Mouse (Mus musculus) MEL (cell line): Measurements from ENCODE around the gene Nipbl. TPM values are rescaled to one million over a fixed set of nuclear protein-coding genes. Genes with fewer than 3 reads are reported as not detected.
A peak's percentile ranks its signal among the peaks of the same experiment; 100 is the strongest.

Source experiments
- DNase-seq: peaks from one replicate; pipeline ENCODE4 v3.0.0; 2011; ENCODE audit warnings: low read depth, low spot score
- H3K27ac ChIP-seq: 2 replicates; pipeline ENCODE4 v1.5.1; 2012; ENCODE audit warnings: low read depth, mild to moderate bottlenecking, control low read depth, low read length, moderate library complexity; ENCODE audit not compliant: control insufficient read depth
- H3K27me3 ChIP-seq, 2 experiments: fragments of 150-350 bp in 1 of 2; sonication (generic) in 1 of 2; 2 replicates each; pipeline ENCODE4 v1.6.1; 2012; ENCODE audit warnings: low read length in 2 of 2, mild to moderate bottlenecking in 2 of 2, improper control_type of control experiment in 1 of 2, moderate library complexity in 1 of 2; ENCODE audit not compliant: insufficient read depth in 2 of 2, control insufficient read depth in 1 of 2
- H3K36me3 ChIP-seq, 2 experiments: 2 replicates each; pipeline ENCODE4 v1.6.1; 2012 to 2014; ENCODE audit warnings: low read length in 2 of 2, improper control_type of control experiment in 1 of 2, inconsistent platforms in 1 of 2, mild to moderate bottlenecking in 1 of 2; ENCODE audit not compliant: insufficient read depth in 2 of 2, control insufficient read depth in 1 of 2
- H3K4me1 ChIP-seq, 2 experiments: fragments of 150-350 bp in 1 of 2; sonication (generic) in 1 of 2; 2 replicates each; pipeline ENCODE4 v1.6.1; 2012; ENCODE audit warnings: low read length in 2 of 2, improper control_type of control experiment in 1 of 2, mild to moderate bottlenecking in 1 of 2; ENCODE audit not compliant: insufficient read depth in 2 of 2, control insufficient read depth in 1 of 2
- H3K4me3 ChIP-seq, 2 experiments: fragments of 150-350 bp in 1 of 2; sonication (generic) in 1 of 2; 2 replicates each; pipeline ENCODE4 v1.5.1; 2012; ENCODE audit warnings: low read depth in 2 of 2, low read length in 2 of 2, mild to moderate bottlenecking in 2 of 2, moderate library complexity in 2 of 2, control low read depth in 1 of 2, improper control_type of control experiment in 1 of 2; ENCODE audit not compliant: control insufficient read depth in 1 of 2, insufficient read depth in 1 of 2
- H3K79me2 ChIP-seq: 2 replicates; pipeline ENCODE4 v1.6.1; 2012; ENCODE audit warnings: mild to moderate bottlenecking, low read length, moderate library complexity; ENCODE audit not compliant: control insufficient read depth, poor library complexity, insufficient read depth
- H3K9ac ChIP-seq: 2 replicates; pipeline ENCODE4 v1.6.1; 2012; ENCODE audit warnings: low read depth, mild to moderate bottlenecking, control low read depth, low read length, moderate library complexity; ENCODE audit not compliant: control insufficient read depth, poor library complexity, severe bottlenecking
- H3K9me3 ChIP-seq: fragments of 150-350 bp; sonication (generic); replicated peaks from 2 replicates; pipeline ENCODE4 v1.6.1; 2012; ENCODE audit warnings: mild to moderate bottlenecking, low read length, improper control_type of control experiment, moderate library complexity; ENCODE audit not compliant: insufficient read depth
- CHD2 ChIP-seq: IDR thresholded peaks from 2 replicates; pipeline ENCODE4 v1.6.1; 2011; ENCODE audit warnings: low read length, improper control_type of control experiment
- CTCF ChIP-seq, 3 experiments: IDR thresholded peaks in 2 of 3; conservative IDR thresholded peaks in 1 of 3; 2 replicates each; pipeline ENCODE4 v1.5.1; 2011 to 2012; ENCODE audit warnings: low read length in 3 of 3, low read depth in 2 of 3, mild to moderate bottlenecking in 2 of 3, improper control_type of control experiment in 1 of 3, inconsistent platforms in 1 of 3, mixed read lengths in 1 of 3, moderate library complexity in 1 of 3; ENCODE audit not compliant: control insufficient read depth in 1 of 3, insufficient read depth in 1 of 3, poor library complexity in 1 of 3, severe bottlenecking in 1 of 3
- E2F4 ChIP-seq: IDR thresholded peaks from 2 replicates; pipeline ENCODE4 v1.6.1; 2011; ENCODE audit warnings: low read depth, low read length, improper control_type of control experiment, borderline replicate concordance
- GABPA ChIP-seq: IDR thresholded peaks from 2 replicates; pipeline ENCODE4 v1.6.1; 2012; ENCODE audit warnings: low read depth, mild to moderate bottlenecking, inconsistent platforms, low read length, improper control_type of control experiment, moderate library complexity
- GATA1 ChIP-seq: IDR thresholded peaks from 2 replicates; pipeline ENCODE4 v1.6.1; 2011; ENCODE audit warnings: low read depth, low read length, improper control_type of control experiment
- HCFC1 ChIP-seq: IDR thresholded peaks from 2 replicates; pipeline ENCODE4 v1.6.1; 2012; ENCODE audit warnings: low read depth, mild to moderate bottlenecking, inconsistent platforms, low read length, improper control_type of control experiment, moderate library complexity
- JUND ChIP-seq: IDR thresholded peaks from 2 replicates; pipeline ENCODE4 v1.6.1; 2011; ENCODE audit warnings: low read depth, mild to moderate bottlenecking, improper control_type of control experiment, low read length
- MAFK ChIP-seq: IDR thresholded peaks from 2 replicates; pipeline ENCODE4 v1.6.1; 2011; ENCODE audit warnings: low read depth, mild to moderate bottlenecking, low read length, improper control_type of control experiment, borderline replicate concordance
- MAX ChIP-seq: IDR thresholded peaks from 2 replicates; pipeline ENCODE4 v1.6.1; 2011; ENCODE audit warnings: low read length, improper control_type of control experiment
- MEF2A ChIP-seq: IDR thresholded peaks from 2 replicates; pipeline ENCODE4 v1.6.1; 2014; ENCODE audit warnings: low read depth, mild to moderate bottlenecking, inconsistent platforms, low read length, improper control_type of control experiment; ENCODE audit not compliant: poor library complexity, insufficient replicate concordance, severe bottlenecking; ENCODE audit errors: extremely low read depth
- MYC ChIP-seq: IDR thresholded peaks from 2 replicates; pipeline ENCODE4 v1.6.1; 2011; ENCODE audit warnings: low read depth, mild to moderate bottlenecking, low read length, improper control_type of control experiment, moderate library complexity
- NELFE ChIP-seq: IDR thresholded peaks from 2 replicates; pipeline ENCODE4 v1.6.1; 2011; ENCODE audit warnings: low read depth, low read length, improper control_type of control experiment
- POLR2AphosphoS2 ChIP-seq: IDR thresholded peaks from 2 replicates; pipeline ENCODE4 v1.6.1; 2011; ENCODE audit warnings: low read length, improper control_type of control experiment
- RAD21 ChIP-seq: IDR thresholded peaks from 2 replicates; pipeline ENCODE4 v1.6.1; 2011; ENCODE audit warnings: mild to moderate bottlenecking, low read depth, low read length, improper control_type of control experiment
- SMC3 ChIP-seq: IDR thresholded peaks from 2 replicates; pipeline ENCODE4 v1.6.1; 2011; ENCODE audit warnings: low read depth, low read length, improper control_type of control experiment
- USF2 ChIP-seq, 2 experiments: IDR thresholded peaks; 2 replicates each; pipeline ENCODE4 v1.6.1; 2011 to 2012; ENCODE audit warnings: improper control_type of control experiment in 2 of 2, low read length in 2 of 2, borderline replicate concordance in 1 of 2, inconsistent platforms in 1 of 2, low read depth in 1 of 2, mild to moderate bottlenecking in 1 of 2; ENCODE audit not compliant: insufficient read depth in 1 of 2
- ZKSCAN1 ChIP-seq: IDR thresholded peaks from 2 replicates; pipeline ENCODE4 v1.6.1; 2012; ENCODE audit warnings: low read depth, mild to moderate bottlenecking, inconsistent platforms, low read length, improper control_type of control experiment, moderate library complexity
- ZMIZ1 ChIP-seq: IDR thresholded peaks from 2 replicates; pipeline ENCODE4 v1.6.1; 2012; ENCODE audit warnings: low read depth, mild to moderate bottlenecking, inconsistent platforms, low read length, improper control_type of control experiment, moderate library complexity
- polyA plus RNA-seq, 2 experiments: library from polyadenylated mRNA; stranded (reverse) in 1 of 2; unstranded in 1 of 2; fragments of >175 nt in 1 of 2; fragments of >200 nt in 1 of 2; gene quantifications; 2 replicates each; pipeline versions ENCODE4 v1.2.1 to v1.2.4; 2012; ENCODE audit warnings: low replicate concordance in 2 of 2, low read depth in 1 of 2; ENCODE audit not compliant: insufficient read length in 2 of 2, insufficient read depth in 1 of 2, missing spikeins in 1 of 2
- total RNA-seq: library from RNA; depleted of rRNA; stranded (reverse); fragments of 300-350 nt; gene quantifications from 2 replicates; pipeline ENCODE4 v1.2.3, GENCODE M21; 2012

The Nipbl gene
- total and polyA plus RNA-seq, 3 experiments = 21.8 to 66.3 (median 35.6) TPM

GRCm38 (mm10) chr15:8407082-8407481, 37.2 kb downstream of the Nipbl start (continued):
- TF ChIP-seq ZKSCAN1 = no peak

GRCm38 (mm10) chr15:8406219-8406618, 38.0 kb downstream of the Nipbl start:
- TF ChIP-seq HCFC1 (0 out of 2 replicates have a peak, but pooled peaks have one; percentile 33), RAD21 (peak; percentile 13; the same call in 1 of the 2 replicates), SMC3 (peak; percentile 37), CHD2 (no peak), CTCF (IDR thresholded peaks at IDR 0.05 in 2 of 3, conservative IDR thresholded peaks at IDR 0.05 in 1 of 3; ENCODE audit: control insufficient read depth in 1 of 3, insufficient read depth in 1 of 3, low read depth in 2 of 3, low read length in 3 of 3, poor library complexity in 1 of 3, severe bottlenecking in 1 of 3) (peak in 2 of 3 experiments; percentile 8 to 51; a peak in 2 of 6 replicates), JUND (no peak), MAFK (no peak)
- peak; percentile 34 for DNase-seq
- peaks cover 36% of the 10 kb centered on the region for H3K79me2 ChIP-seq
- no peak overlapping the region for H3K4me3 ChIP-seq
- H3K9ac ChIP-seq = no peak overlapping the region
- peaks cover 0 to 43% of the 10 kb centered on the region in 2 experiments; a peak in 2 of 4 replicates for H3K36me3 ChIP-seq
- H3K4me1 ChIP-seq = peaks cover 19 to 38% of the 10 kb centered on the region in 2 experiments
- no peaks in the 10 kb centered on the region for H3K27me3 ChIP-seq
- H3K9me3 ChIP-seq = no peaks in the 10 kb centered on the region
- H3K27ac ChIP-seq = no peak overlapping the region

DNA sequence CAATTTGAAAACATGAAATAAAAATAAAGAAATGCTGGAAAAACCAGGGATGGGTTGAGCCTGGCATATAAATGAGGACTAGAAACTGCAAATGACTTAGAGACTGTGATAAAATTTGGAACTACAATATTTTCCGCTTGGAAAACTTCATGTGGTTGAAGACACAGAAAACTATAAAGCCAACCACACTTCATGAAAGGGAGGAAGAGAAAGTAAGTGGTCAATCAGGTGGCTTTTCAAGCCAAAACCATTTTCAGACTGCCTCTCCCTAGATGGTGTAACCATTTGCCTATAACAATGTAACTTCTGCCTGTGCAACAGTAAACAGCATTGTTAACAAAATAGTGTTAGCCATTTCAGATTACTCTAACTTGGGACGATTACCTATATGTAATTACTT, 41.7 kb downstream of the Nipbl start:
- Histone ChIP-seq H3K4me3 (no peak overlapping the region), H3K9ac (no peak overlapping the region), H3K27ac (no peak overlapping the region), H3K36me3 (peaks cover 0 to 34% of the 10 kb centered on the region in 2 experiments; a peak in 2 of 4 replicates), H3K27me3 (no peaks in the 10 kb centered on the region), H3K9me3 (no peaks in the 10 kb centered on the region), H3K79me2 (peaks cover 32% of the 10 kb centered on the region), H3K4me1 (peaks cover 13 to 22% of the 10 kb centered on the region in 2 experiments)
- no peak for DNase-seq
- TF ChIP-seq MEF2A = no peak
- no peak for TF ChIP-seq NELFE
- no peak for TF ChIP-seq RAD21
- TF ChIP-seq USF2 (IDR thresholded peaks at IDR 0.05; ENCODE audit: borderline replicate concordance in 1 of 2, insufficient read depth in 1 of 2, low read depth in 1 of 2, low read length in 2 of 2) = no peak
- no peak for TF ChIP-seq GATA1
- no peak for TF ChIP-seq CHD2
- TF ChIP-seq ZMIZ1 = no peak
- TF ChIP-seq HCFC1 = no peak
- no peak for TF ChIP-seq MYC
- TF ChIP-seq POLR2AphosphoS2 = no peak
- TF ChIP-seq MAX = no peak
- no peak for TF ChIP-seq JUND
- TF ChIP-seq E2F4 = no peak
- no peak for TF ChIP-seq GABPA
